Mouse (Mus musculus) spleen, postnatal 14 days (tissue): ENCODE data around the gene Eps8l3.
"Not testable (repeated sequence)": the region's sequence is repeated elsewhere in the genome, so short reads cannot be mapped to it uniquely, and the experiment has no call there.

Experiments used
- DNase-seq, 2 experiments: peaks; one replicate each; pipeline ENCODE4 v3.0.0; 2021 to 2022; ENCODE audit warnings: low spot score in 2 of 2

The Eps8l3 gene

GRCm38 (mm10) chr3:107853232-107854181, 23.5 kb upstream of the Eps8l3 start:
- no peak for DNase-seq

- no peak for DNase-seq
These were observed 21.7 kb upstream of the Eps8l3 start for GRCm38 (mm10) chr3:107855368-107855767.

- no peak for DNase-seq
These were observed 19.4 kb upstream of the Eps8l3 start for GRCm38 (mm10) chr3:107857646-107858045.

GRCm38 (mm10) chr3:107861483-107861882, 15.5 kb upstream of the Eps8l3 start:
- not testable (repeated sequence) for DNase-seq

- DNase-seq = no peak
These were observed 14.6 kb upstream of the Eps8l3 start for GRCm38 (mm10) chr3:107862471-107862870.

GRCm38 (mm10) chr3:107863471-107863870, 13.6 kb upstream of the Eps8l3 start:
- no peak for DNase-seq

- peak; percentile 59 to 70 for DNase-seq
These were observed 13.0 kb upstream of the Eps8l3 start for GRCm38 (mm10) chr3:107863898-107864603.

GRCm38 (mm10) chr3:107865364-107866091, 11.5 kb upstream of the Eps8l3 start:
- DNase-seq = no peak

- peak; percentile 59 to 76 for DNase-seq
These were observed 9.9 kb upstream of the Eps8l3 start for GRCm38 (mm10) chr3:107867086-107867485.

- DNase-seq = no peak
These were observed 8.6 kb upstream of the Eps8l3 start for GRCm38 (mm10) chr3:107868452-107868851.

GRCm38 (mm10) chr3:107869097-107869496, 7.9 kb upstream of the Eps8l3 start:
- DNase-seq = no peak

- DNase-seq = no peak
These were observed 7.1 kb upstream of the Eps8l3 start for GRCm38 (mm10) chr3:107869925-107870324.

- DNase-seq = no peak
These were observed 3.4 kb upstream of the Eps8l3 start for GRCm38 (mm10) chr3:107873335-107874251.

- DNase-seq = no peak
These were observed 1.8 kb upstream of the Eps8l3 start for GRCm38 (mm10) chr3:107875231-107875630.

- no peak for DNase-seq
These were observed 1.0 kb downstream of the Eps8l3 start for GRCm38 (mm10) chr3:107877747-107878736.

- no peak for DNase-seq
These were observed 10.9 kb downstream of the Eps8l3 start for GRCm38 (mm10) chr3:107887674-107888495.

GRCm38 (mm10) chr3:107889236-107889635, 12.2 kb downstream of the Eps8l3 start:
- DNase-seq = not testable (repeated sequence)

GRCm38 (mm10) chr3:107895194-107895719, 18.2 kb downstream of the Eps8l3 start:
- DNase-seq = no peak
